Mouse (Mus musculus) ES-CJ7 (cell line): Measurements from ENCODE around the gene Decr2.
"Not testable (repeated sequence)": the region's sequence is repeated elsewhere in the genome, so short reads cannot be mapped to it uniquely, and the experiment has no call there.

Experiments used
- DNase-seq: peaks from one replicate; pipeline ENCODE4 v3.0.0; 2011; ENCODE audit warnings: low read depth, low spot score

Gene Decr2

DNA sequence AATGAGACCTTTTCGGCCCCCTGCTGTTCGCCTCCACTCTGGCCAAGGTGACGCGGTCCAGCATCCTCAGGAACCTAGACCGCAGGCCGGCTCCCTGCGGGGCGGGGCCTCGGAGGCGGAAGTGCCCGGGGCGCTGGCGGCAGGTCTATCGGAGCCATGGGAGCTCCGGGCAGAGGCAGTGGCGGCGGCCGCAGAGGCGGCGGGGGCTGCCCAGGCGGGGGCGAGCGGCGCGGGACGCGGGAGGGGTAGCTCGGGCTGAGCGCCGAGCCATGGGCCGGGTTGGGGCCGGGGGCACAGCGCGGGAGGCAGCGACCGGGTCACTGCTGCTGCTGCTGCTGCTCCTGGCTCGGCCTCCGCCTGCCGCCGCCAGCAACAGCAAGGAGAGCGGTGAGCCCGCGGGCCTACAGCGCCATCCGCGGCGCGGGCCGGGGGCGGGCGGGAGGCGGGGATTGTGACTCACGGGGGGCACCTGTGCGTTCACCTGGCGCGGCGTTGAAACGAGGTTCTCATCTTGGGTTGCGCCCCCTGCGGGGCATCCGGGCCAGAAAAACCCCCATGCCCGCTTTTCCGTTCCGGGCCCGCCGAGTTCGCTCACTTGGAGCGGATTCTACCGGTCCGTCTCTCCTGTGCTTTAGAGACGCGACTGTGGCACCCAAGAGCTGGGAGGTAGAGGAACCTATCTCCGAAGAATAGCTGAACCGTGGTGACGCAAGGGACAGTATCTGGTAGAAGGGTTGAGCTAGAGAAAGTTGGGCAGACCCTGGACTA is 23.2 kb upstream of the Decr2 start, which contains the start of gene Tmem8:
Tmem8 (plus strand) TSS at position 119 of the 768 bp plus-strand sequence.
- peak; percentile 67 for DNase-seq

DNA sequence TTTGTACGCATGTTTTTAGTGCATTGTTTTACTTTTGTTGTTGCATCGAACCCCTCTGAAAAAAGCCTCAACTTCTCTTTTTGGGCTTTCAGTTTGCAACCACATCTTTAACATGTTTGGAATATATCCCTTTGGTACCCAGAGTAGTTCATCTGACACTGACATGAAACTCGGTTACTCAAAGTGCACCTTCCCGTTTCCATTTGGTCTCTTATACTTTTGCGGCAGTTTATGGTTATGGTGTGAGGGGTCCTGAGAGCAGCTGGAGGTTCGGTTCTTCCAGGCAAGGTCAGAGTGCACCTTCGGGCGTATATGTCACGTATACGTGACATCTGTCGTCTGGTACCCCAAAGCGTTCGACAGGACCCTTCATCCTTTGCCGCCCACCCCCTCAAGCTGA is 22.6 kb upstream of the Decr2 start:
- DNase-seq, result no peak

DNA sequence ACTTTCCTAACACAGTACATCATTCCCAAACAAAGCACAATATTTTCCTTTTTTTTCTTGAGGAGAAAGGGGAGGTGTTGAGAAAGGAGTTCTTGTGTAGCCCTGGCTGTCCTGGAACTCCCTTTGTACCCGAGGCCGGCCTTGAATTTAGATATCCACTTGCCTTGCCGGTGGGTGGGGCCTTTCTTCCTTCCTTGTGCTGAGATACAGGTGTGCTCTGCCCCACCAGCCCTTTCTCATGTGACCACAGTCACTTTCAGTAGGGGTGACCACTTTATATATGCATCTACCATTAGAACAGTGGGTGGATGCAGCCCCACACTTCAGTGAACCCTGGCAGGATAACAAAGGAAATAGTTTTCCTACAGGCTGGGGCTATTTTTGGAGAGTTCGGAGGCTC is 21.6 kb upstream of the Decr2 start:
- peak; percentile 74 for DNase-seq

DNA sequence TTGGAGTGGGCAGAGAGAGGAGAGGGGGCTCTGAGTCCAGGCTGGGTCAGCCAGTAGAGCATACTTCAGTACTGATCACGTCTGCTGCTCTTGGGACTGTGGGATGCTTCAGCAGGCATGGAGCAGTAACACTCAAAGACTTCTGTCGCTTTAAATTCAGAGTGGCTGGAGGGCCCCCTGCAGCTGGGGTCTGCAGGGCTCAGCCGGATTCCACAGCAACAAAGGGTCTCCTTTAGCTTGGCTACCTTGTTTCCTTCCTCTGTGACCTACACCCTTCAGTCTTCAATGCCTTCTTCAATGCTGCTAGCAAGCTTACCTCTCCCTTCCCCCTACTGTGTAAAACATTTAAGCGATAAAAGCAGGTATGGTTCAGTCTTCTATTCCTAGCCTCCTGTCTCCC is 20.9 kb upstream of the Decr2 start:
- peak; percentile 90 for DNase-seq

GRCm38 (mm10) chr17:26110156-26110555 is 20.0 kb upstream of the Decr2 start:
- DNase-seq, result peak; percentile 84

GRCm38 (mm10) chr17:26105619-26106018 is 15.5 kb upstream of the Decr2 start:
- no peak for DNase-seq

GRCm38 (mm10) chr17:26101478-26101877 is 11.3 kb upstream of the Decr2 start:
- DNase-seq, result no peak

DNA sequence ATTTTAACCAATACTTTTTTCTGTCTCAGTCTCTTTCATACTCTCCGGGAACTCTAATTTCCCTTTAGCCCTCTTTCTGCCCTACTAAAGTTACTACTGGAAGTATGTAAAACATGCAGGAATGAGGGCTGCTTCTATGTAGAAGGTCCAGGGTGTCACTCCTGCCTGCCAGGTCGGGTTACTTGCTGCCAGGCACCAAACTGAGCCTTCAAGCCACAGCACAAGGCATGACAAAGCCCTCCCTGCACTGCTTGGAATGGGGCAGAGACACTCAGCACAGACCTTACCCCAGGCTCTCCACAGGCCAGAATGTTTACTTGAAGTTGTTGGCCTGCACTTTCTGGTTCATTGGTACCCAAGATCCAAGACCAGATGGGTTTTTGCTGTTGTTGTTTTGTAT is 10.0 kb upstream of the Decr2 start:
- no peak for DNase-seq

GRCm38 (mm10) chr17:26099316-26099715 is 9.2 kb upstream of the Decr2 start:
- DNase-seq, result not testable (repeated sequence)

DNA sequence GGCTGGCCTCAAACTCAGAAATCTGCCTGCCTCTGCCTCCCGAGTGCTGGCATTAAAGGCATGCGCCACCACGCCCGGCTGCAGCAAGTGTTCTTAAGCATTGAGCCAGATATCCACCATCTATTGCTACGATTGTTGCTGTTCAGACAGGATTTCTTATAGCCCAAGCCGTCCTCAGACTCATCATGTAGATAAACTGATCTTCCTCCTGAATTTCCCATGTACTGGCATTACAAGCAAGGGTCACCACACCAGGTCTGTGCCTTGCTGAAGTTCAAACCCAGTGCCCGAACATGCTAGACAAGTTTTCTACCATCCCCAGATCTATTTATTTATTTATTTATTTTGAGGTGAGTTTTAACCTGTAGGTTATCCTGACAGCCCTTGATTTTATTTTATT is 8.3 kb upstream of the Decr2 start:
- DNase-seq, result no peak

DNA sequence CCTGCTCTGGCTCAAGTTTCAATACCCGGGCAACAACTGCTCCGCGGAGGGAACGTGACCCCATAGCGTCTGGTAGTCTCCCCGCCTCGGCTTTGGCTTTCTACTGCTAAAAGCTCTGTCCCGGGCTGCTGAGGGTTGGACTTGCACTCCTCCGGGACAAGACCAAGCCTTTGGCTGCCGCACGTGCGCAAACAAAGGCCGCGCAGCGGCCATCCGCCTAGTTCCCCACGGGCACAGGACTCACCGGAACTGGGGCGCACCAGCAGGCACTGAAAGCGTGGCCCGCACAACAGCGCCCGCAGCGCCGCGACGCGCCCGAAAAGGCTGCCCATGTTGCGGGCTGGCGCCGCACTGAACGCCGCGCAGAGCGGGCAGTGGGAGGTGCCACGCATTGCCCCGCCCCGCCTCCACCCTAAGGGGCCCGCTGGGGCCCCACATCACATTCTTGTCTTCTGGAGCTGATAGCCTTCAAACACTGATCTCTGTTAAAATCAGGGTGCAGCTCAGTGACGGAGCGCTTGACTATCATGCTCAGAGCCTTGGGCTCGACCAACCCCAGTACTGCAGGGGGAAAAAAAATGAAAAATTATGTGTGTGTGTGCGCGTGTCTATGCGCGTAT is 5.1 kb upstream of the Decr2 start, which contains the start of gene Nme4:
Nme4 (minus strand) TSS at position 482 of the 620 bp plus-strand sequence.
- DNase-seq, result peak; percentile 33

GRCm38 (mm10) chr17:26094531-26095110 is 4.5 kb upstream of the Decr2 start:
- DNase-seq, result no peak

- DNase-seq, result no peak
These were observed 3.0 kb downstream of the Decr2 start for GRCm38 (mm10) chr17:26087059-26087564.

- no peak for DNase-seq
These were observed 9.3 kb downstream of the Decr2 start for GRCm38 (mm10) chr17:26080867-26081266.

DNA sequence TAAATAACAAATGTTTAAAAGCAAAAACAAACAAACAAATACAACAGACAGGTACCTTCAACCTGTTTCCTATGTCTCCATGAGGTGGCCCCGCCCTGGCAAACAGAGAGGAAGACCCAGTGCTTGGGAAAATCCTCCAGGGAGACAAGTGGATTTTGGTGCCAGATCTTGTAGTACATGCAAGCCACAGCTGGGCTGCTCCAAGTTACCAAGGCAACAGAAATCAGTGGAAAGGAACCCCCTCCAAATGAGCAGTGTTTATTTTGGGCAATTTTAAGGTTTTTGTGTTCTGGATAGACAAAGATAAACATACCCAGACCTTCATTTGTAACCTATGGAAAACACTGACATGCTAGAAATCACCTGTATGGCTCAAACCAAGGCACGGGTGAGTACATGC is 11.3 kb downstream of the Decr2 start:
- DNase-seq, result no peak

- no peak for DNase-seq
These were observed 14.9 kb downstream of the Decr2 start for GRCm38 (mm10) chr17:26075246-26075645.

DNA sequence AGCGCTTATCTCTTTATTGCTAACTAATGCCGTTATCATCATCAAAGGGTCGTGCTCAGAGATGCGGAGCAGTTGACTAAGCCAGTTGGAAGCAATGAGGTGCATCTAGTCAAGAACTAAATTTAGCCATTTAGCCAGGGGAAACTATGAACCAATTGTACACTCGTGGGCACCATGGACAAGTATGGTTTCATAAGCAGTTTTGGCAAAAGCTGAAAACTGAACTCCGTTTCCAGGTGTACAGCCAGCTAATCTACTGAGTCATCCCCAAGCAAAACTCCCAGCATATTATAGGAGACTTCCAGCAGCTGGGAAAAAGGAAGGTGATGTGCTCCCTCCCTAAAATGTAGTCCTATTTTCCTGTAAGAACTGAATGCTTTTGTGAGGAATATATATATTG is 20.0 kb downstream of the Decr2 start:
- DNase-seq, result no peak

GRCm38 (mm10) chr17:26068831-26069739 is 21.1 kb downstream of the Decr2 start, which contains the start of gene Rab11fip3:
Gene Rab11fip3, minus strand, starts transcription at chr17:26069555.
- peak; percentile 91 for DNase-seq

- DNase-seq, result no peak
These were observed 21.9 kb downstream of the Decr2 start for GRCm38 (mm10) chr17:26068024-26068830.

DNA sequence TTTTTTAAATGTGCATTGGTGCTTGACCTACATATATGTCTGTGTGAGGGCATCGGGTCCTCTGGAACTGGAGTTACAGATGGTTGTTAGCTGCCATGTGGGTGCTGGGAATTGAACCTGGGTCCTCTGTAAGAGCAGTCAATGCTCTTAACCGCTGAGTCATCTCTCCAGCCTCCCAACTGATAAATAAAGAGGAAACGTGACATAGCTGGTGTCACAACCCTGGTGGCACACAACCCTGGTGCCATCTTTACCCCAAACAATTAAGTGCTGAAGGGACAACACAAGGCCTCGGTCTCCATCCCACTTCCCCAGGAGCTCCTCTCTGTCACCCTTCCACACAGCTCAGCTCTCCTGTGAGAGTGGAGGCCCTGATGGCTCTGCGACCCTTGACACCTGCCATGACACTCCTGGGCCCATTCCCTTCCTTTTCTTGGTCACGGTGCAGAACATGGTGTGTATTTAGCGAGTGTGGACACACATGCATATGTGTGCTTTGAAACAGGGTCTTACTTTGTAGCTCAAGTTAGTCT is 23.6 kb downstream of the Decr2 start:
- DNase-seq, result no peak
